Mouse (Mus musculus): ENCODE measurements around the gene Gm9044. TPM values are rescaled to one million over a fixed set of nuclear protein-coding genes. Genes with fewer than 3 reads are reported as not detected.

The Gm9044 gene
- polyA plus RNA-seq, 1 experiment from 2014 or later: 0.05 TPM

Other genes with a start within 250 kb of the Gm9044 start
- 17.5 and 18.0 TPM in 2 replicates for gene Mdm1, start 190.6 kb downstream of the Gm9044 start, polyA plus RNA-seq (2015; fragmentation: Nextera tagmentation; extraction: Ambion mirVana)
- gene Il22, start 127.5 kb downstream of the Gm9044 start, polyA plus RNA-seq (2015; fragmentation: Nextera tagmentation; extraction: Ambion mirVana): not detected in 2 replicates
- gene Gm32717, start 91.6 kb downstream of the Gm9044 start, polyA plus RNA-seq (2015; fragmentation: Nextera tagmentation; extraction: Ambion mirVana): 0.13 TPM in 1 of 2 replicates, not detected in the other
- 0.13 TPM in 1 of 2 replicates, not detected in the other for gene Gm32802, start 73.7 kb downstream of the Gm9044 start, polyA plus RNA-seq (2015; fragmentation: Nextera tagmentation; extraction: Ambion mirVana)
- not detected in 2 replicates for gene Iltifb, start 37.4 kb downstream of the Gm9044 start, polyA plus RNA-seq (2015; fragmentation: Nextera tagmentation; extraction: Ambion mirVana)
- 0.05 TPM in 1 of 2 replicates, not detected in the other for gene Gm9040, start 5.4 kb downstream of the Gm9044 start, polyA plus RNA-seq (2015; fragmentation: Nextera tagmentation; extraction: Ambion mirVana)
- gene Gm9045, start 5.4 kb upstream of the Gm9044 start, polyA plus RNA-seq (2015; fragmentation: Nextera tagmentation; extraction: Ambion mirVana): 0.09 and 0.30 TPM in 2 replicates
- not detected in 2 replicates for gene Gm9046, start 10.8 kb upstream of the Gm9044 start, polyA plus RNA-seq (2015; fragmentation: Nextera tagmentation; extraction: Ambion mirVana)
- gene Gm9048, start 16.3 kb upstream of the Gm9044 start, polyA plus RNA-seq (2015; fragmentation: Nextera tagmentation; extraction: Ambion mirVana): 0.05 TPM in 1 of 2 replicates, not detected in the other
- gene Gm9049, start 21.7 kb upstream of the Gm9044 start, polyA plus RNA-seq (2015; fragmentation: Nextera tagmentation; extraction: Ambion mirVana): 0.09 and 0.30 TPM in 2 replicates
- gene Ifng, start 108.6 kb upstream of the Gm9044 start, polyA plus RNA-seq (2015; fragmentation: Nextera tagmentation; extraction: Ambion mirVana): not detected in 2 replicates

All from stomach, embryonic 15.5 days (tissue).